Mouse (Mus musculus) mouse embryonic stem cell (cell line): ENCODE data around the gene Spata32.
"Not testable (repeated sequence)": the region's sequence is repeated elsewhere in the genome, so short reads cannot be mapped to it uniquely, and the experiment has no call there.

Source experiments
- in situ Hi-C, 2 experiments: fragments of 300-500 bp; cut with MboI; formaldehyde crosslinking; loops; 1 replicate in 1 of 2; 3 replicates in 1 of 2; pipeline ENCODE4 v1.14.3; 2019 to 2020; ENCODE audit warnings: low sequenced_read_pairs in 2 of 2, low pct_unique_long_range_greater_than_20kb in 1 of 2, mixed read lengths in 1 of 2; ENCODE audit not compliant: unreplicated experiment in 1 of 2

Gene Spata32

GRCm38 (mm10) chr11:103247504-103248177 is 29.4 kb upstream of the Spata32 start:
- in situ Hi-C loops = no loop called here

DNA sequence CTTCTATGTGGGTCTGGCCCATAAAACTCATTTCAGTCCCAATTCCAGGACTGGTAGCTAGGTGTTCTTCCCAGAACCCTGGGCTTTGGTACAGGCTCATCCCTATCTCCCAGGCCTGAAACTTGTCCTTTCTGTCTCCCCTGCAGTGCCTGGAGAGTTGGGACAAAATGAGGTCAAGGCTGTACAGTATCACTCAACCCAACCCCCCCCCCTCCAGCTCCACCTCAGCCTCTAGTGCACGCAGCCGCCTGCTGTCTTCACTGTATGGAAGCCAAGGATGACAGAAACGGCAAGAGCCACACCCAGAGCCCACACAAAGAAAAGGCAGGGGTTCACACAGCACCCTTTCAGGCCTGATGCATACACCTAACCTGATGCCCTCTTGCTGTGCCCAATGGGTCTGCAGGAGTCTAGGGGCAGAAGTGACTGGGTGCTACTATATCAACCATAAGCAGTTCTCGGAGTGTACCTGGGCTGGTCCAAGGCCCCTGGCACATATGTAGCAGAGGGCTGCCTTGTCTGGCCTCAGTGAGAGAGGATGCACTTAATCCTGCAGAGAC is 28.6 kb upstream of the Spata32 start:
- in situ Hi-C loops = no loop called here

DNA sequence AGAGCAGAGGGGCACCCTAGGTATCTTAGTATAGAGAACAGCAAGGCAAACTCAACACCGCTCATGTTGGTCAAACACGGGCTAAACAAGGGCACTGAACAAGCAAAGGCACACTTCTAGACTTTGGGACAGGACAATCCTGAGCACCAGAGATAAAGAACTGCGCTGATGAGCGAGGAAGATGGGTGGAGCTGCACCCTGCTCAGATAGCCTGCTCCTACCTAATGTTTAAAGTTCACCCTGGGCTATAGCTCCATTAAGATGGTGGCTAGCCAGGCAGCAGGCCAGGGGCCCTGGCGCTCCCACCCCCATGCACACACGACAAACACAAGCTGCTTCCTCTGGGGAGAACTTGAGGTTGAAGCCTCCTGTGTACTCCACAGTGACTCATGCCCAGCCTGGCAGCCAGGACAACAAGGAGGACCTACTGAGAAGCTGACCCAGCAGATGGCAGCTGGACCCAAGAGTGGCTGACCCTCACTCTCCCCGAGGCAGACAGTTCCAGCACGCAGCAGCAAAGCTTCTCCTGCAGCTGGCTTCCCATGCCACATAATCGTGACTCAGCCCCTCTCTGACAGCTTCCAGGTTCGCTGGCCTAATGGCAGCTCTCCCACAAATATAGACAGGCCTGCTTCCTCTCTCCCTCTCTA is 28.0 kb upstream of the Spata32 start:
- in situ Hi-C loops = no loop called here

DNA sequence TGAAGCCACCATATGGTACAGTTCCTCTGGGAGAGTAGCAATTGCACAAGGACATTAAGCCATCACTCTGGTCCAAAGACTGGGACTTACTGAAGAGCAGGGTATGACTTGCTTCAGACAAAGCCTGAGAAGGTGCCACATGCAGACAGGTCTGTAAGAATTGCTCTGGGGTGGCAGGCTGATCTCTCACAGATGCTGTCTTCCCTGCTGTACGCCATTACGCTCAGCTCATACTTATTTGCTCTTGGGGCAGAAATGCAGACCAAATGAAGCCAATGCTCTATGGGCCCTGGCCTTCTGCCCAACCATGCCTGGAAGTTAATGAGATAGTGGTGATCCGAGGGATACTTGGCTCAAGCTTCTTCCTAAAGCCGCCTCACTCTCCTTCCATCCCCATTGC is 26.6 kb upstream of the Spata32 start:
- in situ Hi-C loops = no loop called here

- in situ Hi-C loops = no loop called here
These were observed 22.5 kb upstream of the Spata32 start for GRCm38 (mm10) chr11:103240740-103241139.

GRCm38 (mm10) chr11:103237757-103238156 is 19.5 kb upstream of the Spata32 start:
- in situ Hi-C loops = no loop called here

- in situ Hi-C loops = no loop called here
These were observed 18.7 kb upstream of the Spata32 start for GRCm38 (mm10) chr11:103236903-103237302.

DNA sequence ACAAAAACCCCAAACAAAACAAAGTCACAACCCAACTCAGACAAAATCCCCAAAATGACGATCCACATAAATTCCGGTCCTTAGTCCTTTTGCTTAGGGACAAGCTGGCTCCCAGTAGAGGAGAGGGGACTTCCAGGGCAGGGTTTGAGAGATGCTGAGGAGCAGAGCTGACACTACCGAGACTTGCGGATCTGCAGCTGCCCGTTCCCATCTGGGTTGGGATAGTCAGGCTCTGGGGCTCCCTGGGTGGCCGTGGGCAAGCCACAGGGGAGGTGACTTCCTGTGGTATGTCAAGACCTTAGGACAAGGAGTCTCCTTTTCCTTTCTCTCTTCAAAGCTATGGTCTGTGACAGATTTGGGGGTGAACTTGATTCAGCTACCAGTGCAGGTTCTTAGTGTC is 18.2 kb upstream of the Spata32 start:
- in situ Hi-C loops = no loop called here

- in situ Hi-C loops = no loop called here
These were observed 17.5 kb upstream of the Spata32 start for GRCm38 (mm10) chr11:103235702-103236101.

- in situ Hi-C loops = no loop called here
These were observed 16.2 kb upstream of the Spata32 start for GRCm38 (mm10) chr11:103234447-103234846.

DNA sequence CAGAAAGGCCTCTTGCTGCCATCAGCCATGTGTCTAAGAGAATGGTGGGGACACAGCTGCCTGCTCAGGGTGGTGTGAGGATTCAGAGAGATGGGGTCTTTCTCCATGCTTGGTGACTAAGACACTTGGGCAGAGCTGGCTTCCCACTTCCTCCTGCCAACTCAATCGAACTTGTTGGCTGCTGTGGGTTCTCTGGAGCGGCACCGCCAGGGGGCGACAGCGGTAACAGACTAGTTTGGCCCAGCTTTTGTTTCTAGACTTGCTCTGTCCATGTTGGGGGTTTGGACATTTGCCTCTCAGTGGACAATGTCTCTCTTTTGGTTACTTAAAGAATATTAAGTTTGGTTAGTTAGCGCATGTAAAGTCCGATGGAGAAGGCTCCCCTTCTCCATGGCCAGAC is 14.7 kb upstream of the Spata32 start:
- in situ Hi-C loops = no loop called here

GRCm38 (mm10) chr11:103231367-103231766 is 13.1 kb upstream of the Spata32 start:
- in situ Hi-C loops = no loop called here

- in situ Hi-C loops = no loop called here
These were observed 12.4 kb upstream of the Spata32 start for GRCm38 (mm10) chr11:103230626-103231025.

DNA sequence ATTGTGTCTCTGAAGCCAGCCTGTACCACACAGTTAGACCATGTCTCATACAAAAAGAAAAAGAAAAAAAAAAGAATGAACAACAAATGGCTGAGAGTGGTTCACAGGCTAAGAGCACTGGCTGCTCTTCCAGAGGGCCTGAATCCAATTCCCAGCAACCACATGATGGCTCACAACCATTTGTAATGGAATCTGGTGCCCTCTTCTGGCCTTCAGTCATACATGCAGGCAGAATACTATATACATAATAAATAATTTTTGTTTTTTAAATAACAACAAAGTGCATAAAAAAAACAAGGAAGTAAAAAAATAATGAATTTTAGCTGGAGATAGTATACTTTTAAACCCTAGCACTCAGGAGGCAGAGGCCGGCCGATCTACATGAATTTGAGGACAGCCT is 11.4 kb upstream of the Spata32 start:
- in situ Hi-C loops = no loop called here

- in situ Hi-C loops = no loop called here
These were observed 5.8 kb upstream of the Spata32 start for GRCm38 (mm10) chr11:103223951-103224456.

- in situ Hi-C loops = no loop called here
These were observed 5.2 kb upstream of the Spata32 start for GRCm38 (mm10) chr11:103223444-103223843.

DNA sequence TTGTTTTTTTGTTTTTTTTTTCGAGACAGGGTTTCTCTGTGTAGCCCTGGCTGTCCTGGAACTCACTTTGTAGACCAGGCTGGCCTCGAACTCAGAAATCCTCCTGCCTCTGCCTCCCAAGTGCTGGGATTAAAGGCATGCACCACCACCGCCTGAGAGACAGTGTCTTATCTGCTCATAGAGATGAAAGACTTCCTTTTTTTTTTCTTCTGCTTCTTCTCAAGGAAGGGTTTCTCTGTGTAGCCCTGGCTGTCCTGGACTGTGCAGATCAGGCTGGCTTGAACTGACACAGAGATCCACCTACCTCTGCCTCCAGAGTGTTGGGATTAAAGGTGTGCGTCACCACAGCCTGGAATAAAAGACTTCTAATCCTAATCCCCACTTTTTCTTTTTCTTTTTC is 4.5 kb upstream of the Spata32 start:
- in situ Hi-C loops = not testable (repeated sequence)

- in situ Hi-C loops = no loop called here
These were observed 3.2 kb upstream of the Spata32 start for GRCm38 (mm10) chr11:103221437-103221836.

DNA sequence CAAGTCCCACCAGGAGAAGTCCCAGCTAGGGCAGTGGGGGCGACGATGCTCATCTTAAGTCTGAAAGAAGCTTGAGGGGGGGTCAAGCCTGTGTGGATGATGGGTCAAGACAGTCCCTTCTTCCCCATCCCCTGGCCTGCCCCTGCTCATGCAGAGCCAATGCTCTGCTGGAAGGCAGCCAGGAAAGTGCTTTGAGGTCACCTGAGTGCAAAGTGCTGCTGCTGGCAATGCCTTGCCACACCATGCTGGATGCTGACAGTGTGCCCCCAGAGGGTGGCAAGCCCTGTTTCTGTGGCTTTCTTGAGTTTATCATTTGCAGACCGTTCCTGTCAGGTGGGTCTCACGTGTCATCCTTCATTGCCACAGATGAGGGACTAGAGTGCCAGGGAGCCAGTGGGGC is 1.8 kb upstream of the Spata32 start:
- in situ Hi-C loops = no loop called here

DNA sequence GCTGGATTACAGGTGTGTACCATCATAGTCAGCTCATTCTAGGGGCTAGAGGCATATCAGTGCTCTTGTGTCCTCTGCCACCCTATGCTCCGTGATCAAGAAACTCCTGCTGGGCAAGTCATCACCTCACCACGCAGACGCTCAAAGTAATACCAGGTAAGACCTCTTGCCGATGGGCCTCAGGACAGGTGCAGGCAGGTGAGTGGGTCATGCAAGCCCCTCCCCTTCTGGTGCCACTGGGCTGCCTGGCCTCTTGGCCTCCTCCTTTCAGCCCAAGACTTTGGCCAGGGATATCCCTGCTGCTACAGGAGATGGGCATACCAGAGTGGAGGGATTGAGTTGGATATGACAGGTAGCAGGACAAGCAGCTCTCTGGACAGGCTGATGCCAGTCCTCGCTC is 1.0 kb upstream of the Spata32 start:
- in situ Hi-C loops = no loop called here
